8 mouse cellular contexts compared by ENCODE assay signal in the genomic region with DNA sequence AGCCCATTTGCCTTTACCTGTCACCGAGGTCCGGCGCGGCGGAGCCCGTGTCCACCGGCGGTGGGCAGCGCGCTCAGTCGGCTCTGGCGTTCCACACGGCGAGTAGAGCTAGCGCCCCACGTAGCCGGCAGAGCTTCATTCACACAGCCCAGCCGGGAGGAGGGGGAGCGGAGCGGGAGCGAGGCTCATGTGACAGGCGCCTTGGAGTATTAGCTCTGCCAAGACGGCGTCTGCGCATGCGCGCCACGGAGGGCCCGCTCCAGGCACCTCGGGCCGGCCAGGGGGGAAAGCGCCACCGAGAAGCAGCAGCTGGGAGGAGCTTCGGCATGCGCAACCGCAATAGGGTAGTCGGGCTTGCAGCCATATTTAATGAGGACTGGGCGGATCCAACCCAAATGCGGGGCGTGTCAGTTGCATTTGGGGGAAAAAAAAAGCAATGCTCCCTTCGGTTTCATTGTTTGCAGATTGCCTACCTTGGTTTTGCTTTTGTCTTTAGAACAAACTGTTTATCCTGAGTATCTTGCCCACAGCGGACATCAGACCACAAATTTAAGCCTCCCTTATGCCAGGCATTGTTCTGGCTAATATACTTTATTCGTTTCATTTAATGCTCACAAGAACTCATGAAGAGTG. TPM values are rescaled to one million over a fixed set of nuclear protein-coding genes. Genes with fewer than 3 reads are reported as not detected.
A peak's percentile ranks its signal among the peaks of the same experiment; 100 is the strongest.
DNase-seq lines count a peak whose midpoint lies in the region; ATAC-seq and TF ChIP-seq lines count a peak whose summit lies in the region.

A gene (minus strand): TSS at position 270 of the 633 bp plus-strand sequence.

- intact Hi-C loops in heart, postnatal 10 days (cut with DNase I), result loop anchor here (5.0 kb wide), 2 partner anchors 62 to 132 kb away; no protein-coding TSS in a partner anchor

- WGBS in forebrain, embryonic 13.5 days, result 17% methylated on average over 41 of the region's 43 CpGs
- 15% methylated on average over 43 of the region's 43 CpGs for WGBS in large intestine, adult 2 months
- WGBS in liver, postnatal 0 days (ENCODE audit: insufficient replicate concordance), result 12% methylated on average over 43 of the region's 43 CpGs
- WGBS in neural tube, embryonic 14.5 days, result 29% methylated on average over 42 of the region's 43 CpGs

- H3K4me2 ChIP-seq in forebrain, embryonic 13.5 days, result peak within 1 kb of the TSS; percentile 61
- peak within 1 kb of the TSS; percentile 74 for H3K4me2 ChIP-seq in liver, postnatal 0 days (ENCODE audit: low read depth, low read length)
- H3K4me2 ChIP-seq in neural tube, embryonic 14.5 days (ENCODE audit: low read depth, low read length), result peak within 1 kb of the TSS; percentile 44

- no peak for TF ChIP-seq CTCF in E14TG2a.4 (conservative IDR thresholded peaks at IDR 0.05; ENCODE audit: low read length)
- TF ChIP-seq CTCF in liver, postnatal 0 days (IDR thresholded peaks at IDR 0.05; ENCODE audit: low read depth), result no peak

- peaks cover 22% of the 10 kb centered on the region for H3K27me3 ChIP-seq in E14TG2a.4 (ENCODE audit: insufficient read depth, low read length)
- no peaks in the 10 kb centered on the region for H3K27me3 ChIP-seq in forebrain, embryonic 13.5 days
- H3K27me3 ChIP-seq in liver, postnatal 0 days (ENCODE audit: insufficient read depth, low read length), result no peaks in the 10 kb centered on the region
- H3K27me3 ChIP-seq in neural tube, embryonic 14.5 days (ENCODE audit: control insufficient read depth, insufficient read depth, low read length), result no peaks in the 10 kb centered on the region

- peaks cover 16% of the 10 kb centered on the region; the same call in 1 of the 2 replicates for H3K4me1 ChIP-seq in E14TG2a.4 (replicated peaks; ENCODE audit: low read depth, low read length)
- no peaks in the 10 kb centered on the region for H3K4me1 ChIP-seq in forebrain, embryonic 13.5 days
- H3K4me1 ChIP-seq in liver, postnatal 0 days (ENCODE audit: insufficient read depth), result no peaks in the 10 kb centered on the region
- no peaks in the 10 kb centered on the region for H3K4me1 ChIP-seq in neural tube, embryonic 14.5 days (ENCODE audit: control insufficient read depth, insufficient read depth, low read length)

- peak within 1 kb of the TSS; percentile 73 for H3K9ac ChIP-seq in forebrain, embryonic 13.5 days
- peak within 1 kb of the TSS; percentile 72 for H3K9ac ChIP-seq in liver, postnatal 0 days (replicated peaks)
- peak within 1 kb of the TSS; percentile 54 for H3K9ac ChIP-seq in neural tube, embryonic 14.5 days (replicated peaks; ENCODE audit: low read depth, low read length)

- H3K36me3 ChIP-seq in E14TG2a.4 (ENCODE audit: insufficient read depth, low read length), result no peaks in the 10 kb centered on the region
- no peaks in the 10 kb centered on the region for H3K36me3 ChIP-seq in forebrain, embryonic 13.5 days (ENCODE audit: poor library complexity, severe bottlenecking)
- H3K36me3 ChIP-seq in liver, postnatal 0 days (replicated peaks; ENCODE audit: insufficient read depth, low read length), result no peaks in the 10 kb centered on the region
- H3K36me3 ChIP-seq in neural tube, embryonic 14.5 days (ENCODE audit: control insufficient read depth, insufficient read depth, low read length), result no peaks in the 10 kb centered on the region

- H3K27ac ChIP-seq in forebrain, embryonic 13.5 days, result peak within 1 kb of the TSS; percentile 89
- H3K27ac ChIP-seq in liver, postnatal 0 days (ENCODE audit: low read depth), result peak within 1 kb of the TSS; percentile 53; the same call in 1 of the 2 replicates
- H3K27ac ChIP-seq in neural tube, embryonic 14.5 days (ENCODE audit: low read depth, low read length), result peak within 1 kb of the TSS; percentile 87

- peak; percentile 82 for DNase-seq in c-Kit-positive CD71-positive TER-119-positive erythroid progenitor cells, embryonic 14.5 days (ENCODE audit: low spot score)
- peak; percentile 94 to 96 for DNase-seq in heart, postnatal 10 days
- peak; percentile 46 for DNase-seq in large intestine, adult 2 months (ENCODE audit: low read depth, low spot score)
- DNase-seq in liver, postnatal 0 days, result peak; percentile 91
- peak; percentile 94 for DNase-seq in testis, postnatal 10 days (ENCODE audit: low spot score)

- H3K9me3 ChIP-seq in E14TG2a.4 (ENCODE audit: low read length), result no peaks in the 10 kb centered on the region
- no peaks in the 10 kb centered on the region for H3K9me3 ChIP-seq in forebrain, embryonic 13.5 days (replicated peaks)
- no peaks in the 10 kb centered on the region for H3K9me3 ChIP-seq in liver, postnatal 0 days (ENCODE audit: low read length)
- H3K9me3 ChIP-seq in neural tube, embryonic 14.5 days (ENCODE audit: control insufficient read depth, low read length), result no peaks in the 10 kb centered on the region

- H3K4me3 ChIP-seq in E14TG2a.4 (replicated peaks; ENCODE audit: low read length), result peak within 1 kb of the TSS; percentile 87
- peak within 1 kb of the TSS; percentile 56 for H3K4me3 ChIP-seq in forebrain, embryonic 13.5 days
- peak within 1 kb of the TSS; percentile 65 for H3K4me3 ChIP-seq in liver, postnatal 0 days (ENCODE audit: low read depth, low read length)
- peak within 1 kb of the TSS; percentile 52 for H3K4me3 ChIP-seq in neural tube, embryonic 14.5 days (ENCODE audit: low read depth, low read length)

- no peak for TF ChIP-seq EP300 in liver, postnatal 0 days (IDR thresholded peaks at IDR 0.05; ENCODE audit: low read depth)

- ATAC-seq in forebrain, embryonic 13.5 days, result peak; percentile 97
- peak; percentile 98 for ATAC-seq in liver, postnatal 0 days
- ATAC-seq in neural tube, embryonic 14.5 days (ENCODE audit: low read depth), result peak; percentile 96

RNA-seq across cellular contexts. Expression of the gene that starts here (rescaled TPM):
- 5.6 and 6.9 TPM in 2 replicates for polyA plus RNA-seq in forebrain, embryonic 13.5 days (2015; fragmentation: Nextera tagmentation; extraction: Ambion mirVana)
- 10 to 100 TPM in 1 of 2 experiments, 1 to 10 TPM in 1; 9.1 to 11.7 TPM for total RNA-seq in heart, postnatal 10 days (2021)
- 3.3 and 7.5 TPM in 2 replicates for polyA plus RNA-seq in large intestine, adult 2 months (2012; rRNA removed)
- 0.97 and 1.3 TPM in 2 replicates for polyA plus RNA-seq in liver, postnatal 0 days (2015; fragmentation: Nextera tagmentation; extraction: Ambion mirVana)
- polyA plus RNA-seq in neural tube, embryonic 14.5 days (2014; fragmentation: Nextera tagmentation; extraction: Ambion mirVana), result 10.4 and 17.3 TPM in 2 replicates

Comparison
In these comparisons a context has a peak if more than half of its experiments do, and no peak if none do; other contexts are left out.
1. Peak in every context shown above with its lines: DNase-seq, ATAC-seq, H3K4me3 ChIP-seq and H3K27ac ChIP-seq.